Mouse (Mus musculus): ENCODE results near the gene Fras1. TPM values are rescaled to one million over a fixed set of nuclear protein-coding genes. Genes with fewer than 3 reads are reported as not detected.

The Fras1 gene
- total RNA-seq (2014; rRNA removed) (4.8 and 6.2 TPM in 2 replicates), polyA plus RNA-seq (2015; fragmentation: Nextera tagmentation; extraction: Ambion mirVana) (1.0 and 2.2 TPM in 2 replicates)

DNA sequence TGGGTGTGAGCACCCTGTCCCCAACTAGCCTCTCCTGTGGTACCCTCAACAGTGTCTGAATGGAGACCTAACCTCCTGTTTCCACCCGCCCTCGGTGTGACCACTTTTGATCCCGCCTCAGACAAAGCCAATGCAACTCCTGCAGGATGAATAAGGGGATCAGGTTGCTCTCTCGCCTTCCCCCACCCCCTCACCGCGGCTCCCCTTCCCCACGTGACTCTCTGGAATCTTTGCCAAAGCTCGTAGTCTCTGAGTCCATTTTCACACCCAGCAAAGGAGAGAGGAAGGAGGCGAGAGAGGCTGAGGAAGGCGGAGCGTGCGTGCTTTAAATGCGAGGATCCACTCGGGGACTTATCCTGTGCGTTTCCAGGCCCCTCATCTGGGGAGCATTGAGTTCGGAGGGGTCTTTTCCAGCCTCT lies at the start of gene Fras1:
Fras1 (plus strand) TSS at position 389 of the 419 bp plus-strand sequence.
- no peak for TF ChIP-seq CTCF (IDR thresholded peaks at IDR 0.05; ENCODE audit: low read depth)
- peak within 1 kb of the TSS; percentile 44 for H3K9ac ChIP-seq
- 0 out of 2 replicates have a peak, but pooled peaks cover 9% of the 10 kb centered on the region for H3K4me1 ChIP-seq (ENCODE audit: insufficient read depth)
- H3K4me3 ChIP-seq (ENCODE audit: low read depth, low read length): peak within 1 kb of the TSS; percentile 67
- no peaks in the 10 kb centered on the region for H3K27me3 ChIP-seq (ENCODE audit: insufficient read depth, low read length)
- peak; percentile 50 for ATAC-seq
- peak within 1 kb of the TSS; percentile 99 for H3K4me2 ChIP-seq (ENCODE audit: low read depth)
- no peaks in the 10 kb centered on the region for H3K36me3 ChIP-seq (ENCODE audit: insufficient read depth)
- peak; percentile 71 for DNase-seq
- no peaks in the 10 kb centered on the region for H3K9me3 ChIP-seq (ENCODE audit: low read length)
- H3K27ac ChIP-seq (ENCODE audit: low read depth, low read length): peak within 1 kb of the TSS; percentile 2; the same call in 1 of the 2 replicates
- 0% methylated on average over 16 of the region's 16 CpGs for WGBS

DNA sequence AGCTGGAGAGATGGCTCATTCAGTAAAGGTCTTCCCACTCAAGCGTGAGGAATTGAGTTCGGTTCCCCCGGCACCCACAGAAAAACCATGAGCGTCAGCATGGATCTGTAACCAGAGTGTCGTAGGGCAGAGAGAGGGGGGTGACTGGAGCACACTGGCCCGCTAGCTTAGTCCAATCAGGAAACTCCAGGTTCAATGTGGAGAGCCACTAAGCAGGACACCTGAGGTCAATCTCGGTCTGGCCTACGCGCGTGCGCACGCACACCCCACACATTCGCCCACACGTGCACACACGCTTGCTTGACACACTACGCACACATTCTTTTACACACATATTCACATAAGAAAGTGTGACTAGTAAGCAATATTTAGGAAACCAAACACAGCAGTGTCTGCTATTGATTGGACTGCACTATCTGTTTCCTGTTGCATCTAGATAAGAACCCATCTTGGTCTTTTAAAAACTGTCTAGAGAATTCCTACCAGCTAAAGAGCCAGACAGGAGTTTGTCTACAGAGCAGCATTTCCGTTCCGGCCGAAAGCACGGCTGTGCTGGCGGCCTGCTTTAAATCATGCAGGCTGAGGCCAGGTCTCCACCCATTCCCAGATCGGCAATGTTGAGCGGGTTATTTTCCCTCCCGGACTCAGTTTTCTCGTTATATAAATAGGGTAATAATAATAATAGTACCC lies 42.6 kb upstream of the Fras1 start:
- WGBS: 92% methylated on average over 25 of the region's 25 CpGs
- no peak for ATAC-seq

DNA sequence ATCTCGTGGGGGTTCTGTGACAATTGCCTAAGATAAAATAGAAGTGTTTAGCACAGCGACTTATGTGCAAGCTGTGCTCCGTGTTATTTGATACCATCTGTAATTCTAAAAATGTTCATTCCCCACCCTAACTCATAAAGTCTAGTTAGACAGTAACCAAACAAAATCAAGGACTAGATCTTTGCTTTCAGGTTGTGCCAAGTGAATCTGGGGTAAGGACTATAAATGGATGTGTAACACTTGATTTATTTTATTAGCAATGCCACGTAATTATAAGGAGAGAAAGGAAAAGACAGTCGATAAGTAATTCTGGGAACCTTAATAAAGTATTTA lies 42.1 kb upstream of the Fras1 start:
- H3K4me3 ChIP-seq (ENCODE audit: low read depth, low read length): no peak overlapping the region
- no peaks in the 10 kb centered on the region for H3K4me1 ChIP-seq (ENCODE audit: insufficient read depth)
- DNase-seq (no peak), ATAC-seq (no peak)
- H3K9me3 ChIP-seq (ENCODE audit: low read length): 0 out of 2 replicates have a peak, but pooled peaks cover 4% of the 10 kb centered on the region
- no peaks in the 10 kb centered on the region for H3K36me3 ChIP-seq (ENCODE audit: insufficient read depth)
- H3K27me3 ChIP-seq (ENCODE audit: insufficient read depth, low read length): no peaks in the 10 kb centered on the region
- H3K9ac ChIP-seq: no peak overlapping the region
- H3K4me2 ChIP-seq (ENCODE audit: low read depth): no peak overlapping the region
- no peak overlapping the region for H3K27ac ChIP-seq (ENCODE audit: low read depth, low read length)
- no peak for TF ChIP-seq CTCF (IDR thresholded peaks at IDR 0.05; ENCODE audit: low read depth)
- WGBS: 75% methylated on average over 5 of the region's 5 CpGs

More for the DNA sequence above, 42.6 kb upstream of the Fras1 start:
- H3K36me3 ChIP-seq (ENCODE audit: insufficient read depth): no peaks in the 10 kb centered on the region
- H3K27ac ChIP-seq (ENCODE audit: low read depth, low read length): no peak overlapping the region
- no peak for TF ChIP-seq CTCF (IDR thresholded peaks at IDR 0.05; ENCODE audit: low read depth)
- H3K4me1 ChIP-seq (ENCODE audit: insufficient read depth): no peaks in the 10 kb centered on the region
- H3K9ac ChIP-seq: no peak overlapping the region
- DNase-seq: no peak
- 0 out of 2 replicates have a peak, but pooled peaks cover 4% of the 10 kb centered on the region for H3K9me3 ChIP-seq (ENCODE audit: low read length)
- no peaks in the 10 kb centered on the region for H3K27me3 ChIP-seq (ENCODE audit: insufficient read depth, low read length)
- no peak overlapping the region for H3K4me2 ChIP-seq (ENCODE audit: low read depth)
- H3K4me3 ChIP-seq (ENCODE audit: low read depth, low read length): no peak overlapping the region

- Histone ChIP-seq H3K9ac (no peak overlapping the region), H3K4me2 (ENCODE audit: low read depth) (no peak overlapping the region), H3K9me3 (ENCODE audit: low read length) (0 out of 2 replicates have a peak, but pooled peaks cover 4% of the 10 kb centered on the region), H3K27me3 (ENCODE audit: insufficient read depth, low read length) (no peaks in the 10 kb centered on the region; the same call in 1 of the 2 replicates), H3K4me3 (ENCODE audit: low read depth, low read length) (no peak overlapping the region), H3K27ac (ENCODE audit: low read depth, low read length) (no peak overlapping the region), H3K36me3 (ENCODE audit: insufficient read depth) (no peaks in the 10 kb centered on the region), H3K4me1 (ENCODE audit: insufficient read depth) (no peaks in the 10 kb centered on the region)
- DNase-seq (peak; percentile 69), ATAC-seq (no peak)
- TF ChIP-seq CTCF (IDR thresholded peaks at IDR 0.05; ENCODE audit: low read depth): peak; percentile 74
- WGBS: 63% methylated on average over 3 of the region's 3 CpGs
These were observed 39.8 kb upstream of the Fras1 start for GRCm38 (mm10) chr5:96333963-96334362.

DNA sequence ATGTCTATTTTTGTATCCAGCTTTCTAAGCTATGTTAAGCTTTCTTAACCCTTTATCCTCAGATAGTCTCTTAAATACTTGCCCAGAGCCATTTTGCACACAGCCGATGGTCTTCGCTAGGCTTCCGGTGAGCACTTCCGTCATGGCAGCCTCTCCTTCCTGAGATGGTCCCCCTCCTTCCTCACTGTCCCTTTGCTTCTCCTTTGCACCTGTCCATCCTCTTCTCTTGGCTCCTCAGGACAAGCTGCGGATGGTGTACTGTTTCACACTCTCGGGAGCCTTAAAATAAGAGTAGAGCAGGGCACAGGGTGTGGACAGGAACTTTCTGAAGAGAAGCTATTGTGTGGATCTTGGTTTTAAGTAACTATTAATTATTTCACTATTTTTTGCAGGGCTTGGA lies 33.2 kb upstream of the Fras1 start:
- Histone ChIP-seq H3K9me3 (ENCODE audit: low read length) (no peaks in the 10 kb centered on the region), H3K9ac (no peak overlapping the region), H3K4me2 (ENCODE audit: low read depth) (no peak overlapping the region), H3K36me3 (ENCODE audit: insufficient read depth) (no peaks in the 10 kb centered on the region), H3K4me1 (ENCODE audit: insufficient read depth) (no peaks in the 10 kb centered on the region), H3K27me3 (ENCODE audit: insufficient read depth, low read length) (no peaks in the 10 kb centered on the region; the same call in 1 of the 2 replicates), H3K27ac (ENCODE audit: low read depth, low read length) (no peak overlapping the region), H3K4me3 (ENCODE audit: low read depth, low read length) (no peak overlapping the region)
- 96% methylated on average over 6 of the region's 6 CpGs for WGBS
- TF ChIP-seq CTCF (IDR thresholded peaks at IDR 0.05; ENCODE audit: low read depth): no peak
- ATAC-seq (no peak), DNase-seq (no peak)

DNA sequence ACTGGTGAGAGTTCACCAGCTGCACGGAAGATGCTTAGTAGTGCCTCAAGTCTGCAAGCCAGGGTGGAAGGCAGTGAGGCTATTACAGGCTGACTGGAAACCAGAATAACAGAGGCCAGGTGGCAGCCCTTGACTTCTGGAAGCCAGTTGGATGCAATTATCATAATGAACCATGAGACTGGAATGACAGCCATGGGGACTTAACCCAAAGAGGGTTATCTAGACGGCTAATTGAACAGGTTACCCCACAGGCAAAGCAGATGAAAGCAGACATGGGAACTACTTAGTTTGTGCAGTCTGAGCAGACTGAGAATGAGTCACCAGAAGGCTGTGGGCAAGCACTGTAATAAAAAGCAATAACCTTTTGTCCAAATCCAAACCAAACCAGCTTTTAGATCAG lies 28.8 kb upstream of the Fras1 start:
- DNase-seq (no peak), ATAC-seq (no peak)
- no peak for TF ChIP-seq CTCF (IDR thresholded peaks at IDR 0.05; ENCODE audit: low read depth)
- Histone ChIP-seq H3K9me3 (ENCODE audit: low read length) (no peaks in the 10 kb centered on the region), H3K27ac (ENCODE audit: low read depth, low read length) (no peak overlapping the region), H3K4me1 (ENCODE audit: insufficient read depth) (no peaks in the 10 kb centered on the region), H3K4me2 (ENCODE audit: low read depth) (no peak overlapping the region), H3K27me3 (ENCODE audit: insufficient read depth, low read length) (no peaks in the 10 kb centered on the region), H3K4me3 (ENCODE audit: low read depth, low read length) (no peak overlapping the region), H3K9ac (no peak overlapping the region), H3K36me3 (ENCODE audit: insufficient read depth) (no peaks in the 10 kb centered on the region)
- 68% methylated on average over 2 of the region's 2 CpGs for WGBS

GRCm38 (mm10) chr5:96351963-96352362 lies 21.8 kb upstream of the Fras1 start:
- no peak overlapping the region for H3K4me2 ChIP-seq (ENCODE audit: low read depth)
- DNase-seq: no peak
- H3K9ac ChIP-seq: no peak overlapping the region
- ATAC-seq: no peak
- no peaks in the 10 kb centered on the region for H3K36me3 ChIP-seq (ENCODE audit: insufficient read depth)
- H3K27me3 ChIP-seq (ENCODE audit: insufficient read depth, low read length): no peaks in the 10 kb centered on the region
- no peaks in the 10 kb centered on the region for H3K9me3 ChIP-seq (ENCODE audit: low read length)
- H3K4me1 ChIP-seq (ENCODE audit: insufficient read depth): no peaks in the 10 kb centered on the region
- no peak overlapping the region for H3K4me3 ChIP-seq (ENCODE audit: low read depth, low read length)
- TF ChIP-seq CTCF (IDR thresholded peaks at IDR 0.05; ENCODE audit: low read depth): peak; percentile 35
- no peak overlapping the region for H3K27ac ChIP-seq (ENCODE audit: low read depth, low read length)

Data from forebrain, postnatal 0 days (tissue).